Mouse (Mus musculus) limb, embryonic 11.5 days (tissue): Measurements from ENCODE around the gene 4933424G06Rik. TPM values are rescaled to one million over a fixed set of nuclear protein-coding genes. Genes with fewer than 3 reads are reported as not detected.
A peak's percentile ranks its signal among the peaks of the same experiment; 100 is the strongest.

ENCODE experiments used
- ATAC-seq: fragments of 200-750 bp; cut with Nextera tagmentation; 2 replicates; pipeline ENCODE4 v1.8.0; 2017; ENCODE audit warnings: low read depth; ENCODE audit not compliant: insufficient number of reproducible peaks, low FRiP score, low TSS enrichment
- DNase-seq: peaks from one replicate; pipeline ENCODE4 v3.0.0-alpha.2; 2015; ENCODE audit warnings: low spot score
- H3K27ac ChIP-seq: fragments of 300-500 bp; sonication (generic); replicated peaks from 2 replicates; pipeline ENCODE4 v1.5.1; 2014; ENCODE audit warnings: low read depth, mild to moderate bottlenecking, low read length
- H3K27me3 ChIP-seq: fragments of 300-500 bp; sonication (generic); 2 replicates; pipeline ENCODE4 v1.6.1; 2014; ENCODE audit warnings: mild to moderate bottlenecking, low read length, mixed read lengths; ENCODE audit not compliant: control insufficient read depth, insufficient read depth
- H3K36me3 ChIP-seq: fragments of 300-500 bp; sonication (generic); 2 replicates; pipeline ENCODE4 v1.6.1; 2014; ENCODE audit warnings: mild to moderate bottlenecking, low read length, moderate library complexity, mixed read lengths; ENCODE audit not compliant: control insufficient read depth, insufficient read depth
- H3K4me1 ChIP-seq: fragments of 300-500 bp; sonication (generic); 2 replicates; pipeline ENCODE4 v1.6.1; 2014; ENCODE audit warnings: low read length, mixed read lengths; ENCODE audit not compliant: control insufficient read depth, insufficient read depth
- H3K4me2 ChIP-seq: fragments of 300-500 bp; sonication (generic); 2 replicates; pipeline ENCODE4 v1.6.1; 2014; ENCODE audit warnings: low read depth, mild to moderate bottlenecking, moderate library complexity; ENCODE audit not compliant: severe bottlenecking
- H3K4me3 ChIP-seq: fragments of 300-500 bp; sonication (generic); 2 replicates; pipeline ENCODE4 v1.5.1; 2014; ENCODE audit warnings: low read depth, low read length
- H3K9ac ChIP-seq: fragments of 300-500 bp; sonication (generic); 2 replicates; pipeline ENCODE4 v1.6.1; 2014; ENCODE audit warnings: mild to moderate bottlenecking, low read length
- H3K9me3 ChIP-seq: fragments of 300-500 bp; sonication (generic); 2 replicates; pipeline ENCODE4 v1.6.1; 2016; ENCODE audit warnings: low read length; ENCODE audit not compliant: control insufficient read depth
- WGBS: fragments of 180-500 bp; shearing (Covaris S2); extraction: QIAGEN DNeasy Blood & Tissue Kit; methylation state at CpG from one replicate; pipeline ENCODE4 v1.1.7; 2014; 5-methylcytosine and 5-hydroxymethylcytosine counted together
- polyA plus RNA-seq: library from polyadenylated mRNA; unstranded; fragments of >200 nt; fragmentation: Nextera tagmentation; extraction: Ambion mirVana; gene quantifications from 2 replicates; pipeline ENCODE4 v1.2.1, GENCODE M21; 2014

Gene 4933424G06Rik
- polyA plus RNA-seq, 1 experiment from 2014 or later, result 0.31 TPM

GRCm38 (mm10) chr1:36674936-36675335, 35.0 kb upstream of the 4933424G06Rik start:
- H3K27me3 ChIP-seq, result no peaks in the 10 kb centered on the region
- H3K4me3 ChIP-seq, result no peak overlapping the region
- H3K4me2 ChIP-seq, result no peak overlapping the region
- H3K9ac ChIP-seq, result no peak overlapping the region
- 6% methylated on average over 3 of the region's 3 CpGs for WGBS
- H3K9me3 ChIP-seq, result no peaks in the 10 kb centered on the region
- ATAC-seq (no peak), DNase-seq (no peak)
- no peaks in the 10 kb centered on the region for H3K36me3 ChIP-seq
- no peaks in the 10 kb centered on the region for H3K4me1 ChIP-seq
- no peak overlapping the region for H3K27ac ChIP-seq

DNA sequence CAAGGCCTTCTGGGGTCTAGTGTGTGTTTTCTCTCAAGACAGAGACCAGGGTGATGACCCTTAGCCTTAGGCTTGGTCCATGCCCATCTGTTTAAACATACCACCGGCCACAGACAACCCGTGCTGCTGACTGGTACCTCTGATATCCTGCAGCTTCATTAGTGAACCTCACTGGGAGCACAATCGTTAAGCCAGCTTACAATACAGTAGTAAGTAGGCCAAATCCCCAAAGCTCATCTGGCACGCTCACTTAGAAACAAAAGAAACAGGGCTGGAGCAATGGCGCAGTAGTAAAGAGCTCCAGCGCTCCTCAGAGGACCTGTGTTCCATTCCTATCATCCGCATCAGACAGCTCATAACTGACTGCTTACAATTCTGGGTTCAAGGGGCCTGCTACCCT, 29.1 kb upstream of the 4933424G06Rik start:
- Histone ChIP-seq H3K36me3 (no peaks in the 10 kb centered on the region), H3K9ac (no peak overlapping the region), H3K4me2 (no peak overlapping the region), H3K9me3 (no peaks in the 10 kb centered on the region), H3K27me3 (no peaks in the 10 kb centered on the region), H3K4me3 (no peak overlapping the region), H3K27ac (no peak overlapping the region), H3K4me1 (no peaks in the 10 kb centered on the region)
- WGBS, result 77% methylated on average over 7 of the region's 7 CpGs
- no peak for ATAC-seq
- DNase-seq, result no peak

GRCm38 (mm10) chr1:36682620-36683355, 27.2 kb upstream of the 4933424G06Rik start, which contains the start of gene Fam178b:
Fam178b (minus strand) TSS chr1:36683183.
- Histone ChIP-seq H3K27ac (no peak within 1 kb of the TSS), H3K9ac (no peak within 1 kb of the TSS), H3K27me3 (no peaks in the 10 kb centered on the region), H3K4me3 (no peak within 1 kb of the TSS), H3K4me2 (no peak within 1 kb of the TSS), H3K9me3 (no peaks in the 10 kb centered on the region), H3K36me3 (no peaks in the 10 kb centered on the region), H3K4me1 (no peaks in the 10 kb centered on the region)
- DNase-seq (no peak), ATAC-seq (no peak)
- 91% methylated on average over 39 of the region's 39 CpGs for WGBS

DNA sequence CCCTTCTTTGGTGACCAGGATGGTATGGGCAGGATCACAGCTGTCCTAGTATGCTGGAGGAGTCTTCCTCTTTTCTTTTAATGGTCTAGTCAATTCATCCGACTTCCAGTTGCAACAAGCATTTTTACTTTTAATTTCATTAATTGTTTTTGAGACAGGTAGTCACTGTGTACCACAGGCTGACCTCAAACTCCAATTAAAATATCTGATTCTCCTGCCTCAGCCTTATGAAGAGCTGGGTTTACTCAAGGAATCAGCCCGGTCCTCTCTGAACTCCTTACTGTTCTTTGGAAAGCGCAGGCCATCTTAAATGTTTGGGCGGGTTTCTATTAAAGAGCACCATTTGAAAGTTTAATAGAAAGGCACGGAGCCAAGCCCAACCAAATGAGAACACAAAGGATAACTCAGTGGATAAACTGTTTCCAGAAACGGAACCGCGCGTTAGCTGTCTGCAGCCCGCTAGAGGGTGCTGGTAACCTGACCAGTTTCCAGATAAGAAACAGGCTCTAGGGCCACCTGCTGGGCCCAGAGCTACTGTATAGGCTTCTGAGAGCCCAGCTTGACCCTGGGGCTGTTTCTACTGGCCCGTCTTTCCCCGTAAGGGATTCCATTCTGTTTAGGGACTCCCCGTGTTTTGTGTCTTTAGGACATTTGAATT, 26.0 kb upstream of the 4933424G06Rik start:
- Histone ChIP-seq H3K4me1 (no peaks in the 10 kb centered on the region), H3K36me3 (no peaks in the 10 kb centered on the region), H3K4me2 (no peak overlapping the region), H3K27ac (no peak overlapping the region), H3K9ac (no peak overlapping the region), H3K9me3 (no peaks in the 10 kb centered on the region), H3K27me3 (no peaks in the 10 kb centered on the region), H3K4me3 (no peak overlapping the region)
- ATAC-seq, result peak; percentile 54; the same call in 1 of the 2 replicates
- WGBS, result 12% methylated on average over 13 of the region's 13 CpGs
- DNase-seq, result peak; percentile 81

DNA sequence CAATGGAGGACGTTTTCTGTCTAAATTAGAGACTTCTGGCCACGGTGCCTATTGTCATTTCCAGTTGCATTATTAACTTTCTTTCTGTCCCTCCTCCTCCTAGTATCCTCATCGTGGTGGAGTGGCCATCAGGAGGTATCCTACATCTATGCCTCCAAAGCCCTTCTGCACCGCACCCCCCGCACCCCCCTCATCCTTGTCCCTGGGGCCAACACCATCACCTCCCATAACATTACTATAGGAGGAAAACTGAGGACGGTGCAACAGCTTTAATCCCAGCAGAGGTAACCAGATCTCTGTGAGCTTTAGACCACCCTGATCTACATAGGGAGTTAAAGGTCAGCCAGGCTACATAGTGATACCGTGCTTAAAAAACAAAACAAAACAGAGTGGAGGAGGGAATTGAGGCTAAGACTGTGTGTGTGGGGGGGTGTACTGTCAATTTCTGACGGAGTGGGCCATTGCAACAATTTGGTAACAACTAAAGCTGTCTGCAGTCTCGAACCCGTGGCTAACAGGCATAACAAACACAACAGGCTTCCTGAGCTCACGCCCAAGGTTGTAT, 19.2 kb upstream of the 4933424G06Rik start:
- peak; percentile 40; the same call in 1 of the 2 replicates for ATAC-seq
- 62% methylated on average over 11 of the region's 11 CpGs for WGBS
- H3K9ac ChIP-seq, result peak overlapping the region; percentile 35; the same call in 1 of the 2 replicates
- peaks cover 7% of the 10 kb centered on the region for H3K36me3 ChIP-seq
- DNase-seq, result no peak
- H3K9me3 ChIP-seq, result no peaks in the 10 kb centered on the region
- H3K4me2 ChIP-seq, result peak overlapping the region; percentile 49
- H3K27me3 ChIP-seq, result no peaks in the 10 kb centered on the region
- peak overlapping the region; percentile 89 for H3K4me3 ChIP-seq
- H3K27ac ChIP-seq, result no peak overlapping the region
- peaks cover 6% of the 10 kb centered on the region; the same call in 1 of the 2 replicates for H3K4me1 ChIP-seq

GRCm38 (mm10) chr1:36691271-36692155, 18.4 kb upstream of the 4933424G06Rik start, which contains the start of gene Cox5b:
Cox5b (plus strand) TSS chr1:36691449.
- Histone ChIP-seq H3K27me3 (no peaks in the 10 kb centered on the region), H3K4me2 (peak within 1 kb of the TSS; percentile 85), H3K9ac (peak within 1 kb of the TSS; percentile 74), H3K36me3 (peaks cover 7% of the 10 kb centered on the region), H3K27ac (no peak within 1 kb of the TSS), H3K9me3 (no peaks in the 10 kb centered on the region), H3K4me1 (peaks cover 6% of the 10 kb centered on the region; the same call in 1 of the 2 replicates), H3K4me3 (peak within 1 kb of the TSS; percentile 89)
- DNase-seq (peak; percentile 99), ATAC-seq (peak; percentile 92)
- under 1% methylated on average over 60 of the region's 68 CpGs for WGBS

DNA sequence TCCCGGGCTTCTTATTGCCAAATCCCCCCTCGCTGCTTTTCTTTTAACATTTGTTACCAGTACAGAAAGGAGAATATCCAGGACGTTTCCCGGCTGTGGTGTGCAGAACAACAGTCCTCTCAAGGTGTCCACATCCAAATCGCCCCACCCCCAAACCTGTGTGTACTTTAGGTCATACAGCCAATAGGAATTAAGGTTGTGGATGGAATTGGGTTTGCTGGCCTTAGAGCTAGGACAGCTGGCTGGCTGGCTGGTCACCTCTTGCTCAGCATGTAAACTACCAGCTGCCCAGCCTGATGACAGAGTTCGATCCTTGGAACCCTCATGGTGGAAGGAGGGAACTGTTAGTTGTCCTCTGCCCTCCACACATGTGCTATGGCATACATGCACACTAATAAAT, 15.1 kb upstream of the 4933424G06Rik start:
- DNase-seq (no peak), ATAC-seq (no peak)
- peaks cover 6% of the 10 kb centered on the region; the same call in 1 of the 2 replicates for H3K4me1 ChIP-seq
- H3K9me3 ChIP-seq, result no peaks in the 10 kb centered on the region
- H3K4me3 ChIP-seq, result no peak overlapping the region
- H3K27me3 ChIP-seq, result no peaks in the 10 kb centered on the region
- H3K4me2 ChIP-seq, result no peak overlapping the region
- no peak overlapping the region for H3K9ac ChIP-seq
- 90% methylated on average over 6 of the region's 6 CpGs for WGBS
- no peak overlapping the region for H3K27ac ChIP-seq
- H3K36me3 ChIP-seq, result peaks cover 15% of the 10 kb centered on the region

GRCm38 (mm10) chr1:36696411-36696810, 13.5 kb upstream of the 4933424G06Rik start:
- 72% methylated on average over 6 of the region's 6 CpGs for WGBS
- Histone ChIP-seq H3K27ac (no peak overlapping the region), H3K4me2 (no peak overlapping the region), H3K4me3 (no peak overlapping the region), H3K27me3 (no peaks in the 10 kb centered on the region), H3K36me3 (peaks cover 24% of the 10 kb centered on the region), H3K9ac (no peak overlapping the region), H3K4me1 (peaks cover 6% of the 10 kb centered on the region; the same call in 1 of the 2 replicates), H3K9me3 (no peaks in the 10 kb centered on the region)
- DNase-seq, result no peak
- ATAC-seq, result no peak
